Mouse (Mus musculus) retina, embryonic 14.5 days (tissue): ENCODE measurements at regions not wholly inside any gene's neighbourhood (a gene's known extent, or its start where the extent isn't known, plus 50 kb on each side); places are given as distances from the start of the nearest gene placed in this dataset.
A peak's percentile ranks its signal among the peaks of the same experiment; 100 is the strongest.

ENCODE experiments used
- DNase-seq: peaks from one replicate; pipeline ENCODE4 v3.0.0-alpha.2; 2015; ENCODE audit warnings: low spot score

DNA sequence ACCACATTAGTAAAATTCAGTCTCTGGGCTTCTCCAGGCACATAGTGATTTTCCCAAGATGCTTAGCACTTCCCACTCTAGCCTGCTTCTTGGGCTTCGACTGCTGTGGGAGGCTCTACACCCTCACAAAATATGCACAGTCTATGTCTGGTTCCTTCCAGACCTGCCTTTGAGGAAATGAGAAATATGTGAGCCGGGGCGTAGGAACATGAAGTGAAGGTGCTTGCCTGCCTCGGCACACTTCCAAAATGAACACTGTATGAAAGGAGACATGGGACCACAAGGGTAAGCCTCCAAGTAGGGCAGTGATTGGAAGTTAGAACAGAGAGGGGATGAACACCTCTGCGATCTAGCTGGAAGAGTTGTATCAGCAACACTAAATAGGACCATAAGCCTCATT lies 54.5 kb downstream of the Gm10260 start:
- DNase-seq: no peak

DNA sequence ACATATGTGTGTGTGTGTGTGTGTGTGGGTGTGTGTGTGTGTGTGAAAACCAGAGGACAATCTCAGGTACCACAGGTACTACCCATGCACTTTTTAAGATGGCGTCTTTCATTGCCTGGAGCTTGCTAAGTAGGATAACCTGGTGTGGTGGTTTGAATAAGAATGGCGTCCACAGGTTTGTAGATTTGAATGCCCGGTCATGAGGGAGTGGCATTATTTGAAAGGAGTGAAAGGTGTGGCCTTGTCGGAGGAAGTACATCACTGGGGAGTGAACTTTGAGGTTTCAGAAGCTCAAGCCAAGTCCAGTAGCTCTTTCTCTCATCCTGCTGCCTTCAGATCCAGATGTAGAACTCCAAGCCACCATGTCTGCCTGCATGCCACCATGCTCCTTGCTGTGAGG lies 55.9 kb downstream of the Gm10260 start:
- DNase-seq: no peak

DNA sequence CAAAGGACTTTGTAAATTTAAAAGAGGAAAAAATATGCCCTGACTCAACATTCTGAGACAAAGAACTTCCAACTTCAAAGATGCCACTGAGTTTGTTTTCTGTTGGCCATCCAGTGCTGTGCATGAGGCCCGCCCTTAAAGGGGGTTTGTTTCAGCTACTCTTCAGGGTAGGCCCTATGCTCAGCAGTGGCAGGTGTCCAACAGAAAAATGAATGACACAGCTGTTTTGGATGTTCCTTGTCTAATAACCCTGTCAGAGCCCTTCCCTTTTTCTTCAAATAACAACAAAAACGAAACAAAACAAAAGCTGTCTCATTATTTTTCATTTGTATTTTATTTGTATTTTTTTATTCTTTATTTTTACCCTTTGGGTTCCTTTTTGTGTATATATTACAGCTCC lies 61.5 kb downstream of the Gm10260 start:
- no peak for DNase-seq

DNA sequence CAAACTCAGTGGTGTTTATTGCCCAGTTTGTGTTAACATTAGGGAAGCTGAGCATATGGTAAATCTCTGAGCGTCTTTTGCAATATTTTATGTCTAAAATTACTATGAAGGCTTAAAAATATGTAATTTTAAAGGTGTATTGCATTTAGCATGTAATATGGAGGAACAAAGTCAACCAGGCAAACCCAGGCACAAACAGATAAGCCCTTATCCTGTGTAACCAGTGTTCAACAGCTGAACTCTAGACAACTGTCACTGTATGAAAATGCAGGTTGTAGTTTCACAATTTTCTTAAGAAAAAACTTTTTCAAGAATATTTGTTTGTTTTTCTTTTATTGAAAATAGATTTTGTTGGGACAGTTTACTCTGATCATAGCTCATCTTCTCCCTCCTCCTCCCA lies 62.1 kb downstream of the Gm10260 start:
- DNase-seq: no peak

DNA sequence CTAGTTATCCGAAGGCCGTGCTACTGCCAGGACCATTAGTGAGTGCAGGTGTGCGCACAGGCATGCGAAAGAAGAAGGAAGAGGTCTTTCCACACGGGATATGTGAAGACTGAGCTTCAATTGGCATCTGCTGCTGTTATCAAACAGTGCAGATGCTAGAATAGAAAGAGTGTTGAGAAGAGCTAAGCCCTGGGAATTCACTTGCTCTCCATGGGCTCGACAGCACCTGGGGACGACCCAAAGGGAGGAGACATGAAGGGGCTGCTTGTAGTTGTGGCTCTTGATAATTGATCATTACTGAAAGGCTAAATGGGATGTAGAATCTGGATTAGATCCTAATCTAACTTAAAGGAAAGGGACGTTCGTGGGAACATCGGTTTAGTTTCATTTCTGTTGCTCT lies 63.2 kb downstream of the Gm10260 start:
- DNase-seq: no peak

DNA sequence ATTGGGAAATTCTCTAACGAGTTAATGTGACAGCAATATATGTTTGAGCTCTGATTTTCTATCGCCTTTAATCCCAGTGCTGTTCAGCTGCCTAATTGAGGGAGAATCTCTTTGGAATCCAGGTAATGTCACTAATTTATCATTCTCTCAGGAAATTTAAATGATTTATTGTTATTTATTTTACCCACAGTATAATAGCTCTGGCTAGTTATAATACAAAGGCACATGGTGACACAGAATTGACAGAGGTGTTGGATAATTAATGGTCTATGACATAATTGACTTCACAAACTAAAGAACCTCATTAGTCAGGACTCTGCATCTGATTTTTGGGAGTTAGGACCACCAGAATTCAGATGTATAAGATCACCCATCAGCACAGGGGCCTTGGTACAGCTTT lies 65.4 kb downstream of the Gm10260 start:
- peak; percentile 11 for DNase-seq

DNA sequence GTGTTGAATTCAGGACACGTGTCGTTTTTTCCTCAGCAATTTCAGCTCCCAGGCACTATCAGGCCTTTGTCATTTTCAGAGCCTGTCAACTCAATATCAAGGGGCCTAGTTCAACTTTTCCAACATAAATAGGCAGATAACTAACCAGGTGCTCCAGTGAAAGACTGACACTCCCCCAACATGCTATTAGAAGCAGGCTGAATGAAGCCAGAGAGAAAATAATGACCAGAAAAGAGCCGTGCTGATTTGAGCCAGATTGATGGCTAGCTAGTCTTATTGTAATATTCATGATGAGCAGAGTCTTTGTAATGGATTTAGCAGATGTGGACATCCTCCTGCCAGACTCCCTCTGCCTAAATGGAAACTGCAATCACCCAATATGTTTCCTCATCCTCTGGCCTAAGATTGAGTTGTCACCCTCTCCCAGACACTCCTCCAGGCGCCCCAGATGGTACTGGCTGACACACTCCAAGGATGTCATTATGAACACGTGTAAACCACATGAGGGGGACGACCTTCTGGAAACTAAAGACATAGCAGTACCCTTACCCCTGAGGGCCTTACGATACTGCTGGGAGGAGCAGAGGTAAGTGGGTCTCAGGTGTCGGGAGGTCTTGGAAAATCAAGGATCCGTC lies 66.0 kb downstream of the Gm10260 start:
- peak; percentile 13 for DNase-seq

DNA sequence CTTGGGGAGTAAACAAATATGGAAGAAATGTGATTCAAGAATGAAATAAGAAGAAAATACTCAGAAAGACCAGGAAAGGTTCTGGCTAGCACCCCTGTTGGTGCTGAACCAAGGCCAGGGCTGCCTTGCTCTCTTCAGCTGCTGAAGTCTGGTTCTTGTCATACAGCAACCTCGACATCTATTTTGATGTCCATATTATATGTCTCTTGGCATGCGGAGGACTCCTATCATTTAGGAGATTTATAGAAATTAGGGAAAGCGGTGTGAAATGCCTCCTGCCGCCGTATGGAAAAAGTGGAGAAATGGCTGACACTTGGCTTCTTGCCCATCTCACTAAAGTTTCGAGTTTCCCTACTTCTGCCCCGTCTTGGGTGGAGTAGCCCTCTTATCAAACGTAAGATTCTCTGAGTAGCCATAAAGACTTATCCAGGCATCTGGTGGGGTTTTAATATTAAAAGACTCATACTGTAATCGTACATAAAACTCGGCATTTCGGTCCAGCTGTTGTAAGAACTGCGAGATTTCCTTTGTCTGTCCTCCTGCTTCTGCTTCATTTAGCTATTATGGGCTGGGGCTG lies 72.0 kb downstream of the Gm10260 start:
- no peak for DNase-seq

DNA sequence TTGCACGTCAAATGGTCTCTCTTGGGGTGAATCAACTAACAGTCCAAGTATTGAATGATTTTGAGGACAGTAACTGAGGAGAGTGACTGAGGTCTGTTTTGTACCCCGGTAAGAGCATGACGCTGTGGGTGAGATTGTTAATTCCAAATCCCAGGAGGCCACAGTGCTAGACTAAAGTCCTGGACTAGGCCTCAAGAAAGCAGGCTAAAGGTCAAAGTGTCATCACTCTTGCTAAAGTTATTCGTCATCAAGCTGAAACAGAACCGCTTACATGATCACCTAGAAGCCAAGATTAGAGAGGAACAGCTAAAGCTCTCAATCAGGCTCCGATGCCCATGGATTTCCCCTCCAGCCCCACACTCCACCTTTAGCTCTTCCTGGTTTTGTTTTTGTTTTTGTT lies 76.6 kb downstream of the Gm10260 start:
- no peak for DNase-seq

DNA sequence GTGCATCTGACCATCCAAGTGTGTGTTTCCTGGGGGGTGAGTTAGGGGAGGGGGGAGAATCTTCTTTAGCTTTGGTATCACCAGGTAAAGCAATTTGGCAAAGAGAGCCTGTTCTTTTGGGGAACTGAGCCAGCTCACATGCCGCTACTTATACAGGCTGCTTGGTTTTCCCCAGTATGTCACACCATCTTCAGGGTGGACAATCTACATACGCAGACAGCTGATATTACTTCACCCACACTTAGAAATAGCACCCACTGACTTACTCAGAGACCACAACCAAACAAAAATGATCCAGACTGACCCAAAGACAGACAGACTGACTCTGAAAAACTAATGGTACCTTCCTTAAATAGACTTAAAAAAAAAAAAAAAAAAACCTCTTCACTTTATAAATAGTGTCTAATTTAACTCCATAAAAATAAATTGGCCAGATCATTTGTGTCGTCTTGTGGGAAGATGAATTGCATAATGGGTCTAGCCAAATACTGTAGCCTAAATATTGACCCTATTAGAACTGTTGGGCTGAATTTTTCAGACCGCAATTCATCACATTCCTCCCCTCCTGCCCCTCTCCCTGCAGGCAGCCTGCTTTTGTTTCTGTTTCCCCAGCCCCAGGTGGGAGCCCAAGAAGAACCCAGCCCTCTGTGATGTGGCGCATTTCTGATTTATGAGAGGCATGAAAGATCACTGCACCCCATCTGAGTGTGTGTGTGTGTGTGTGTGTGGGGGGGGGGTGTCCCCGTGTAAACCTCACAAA lies 79.0 kb downstream of the Gm10260 start:
- DNase-seq: no peak

DNA sequence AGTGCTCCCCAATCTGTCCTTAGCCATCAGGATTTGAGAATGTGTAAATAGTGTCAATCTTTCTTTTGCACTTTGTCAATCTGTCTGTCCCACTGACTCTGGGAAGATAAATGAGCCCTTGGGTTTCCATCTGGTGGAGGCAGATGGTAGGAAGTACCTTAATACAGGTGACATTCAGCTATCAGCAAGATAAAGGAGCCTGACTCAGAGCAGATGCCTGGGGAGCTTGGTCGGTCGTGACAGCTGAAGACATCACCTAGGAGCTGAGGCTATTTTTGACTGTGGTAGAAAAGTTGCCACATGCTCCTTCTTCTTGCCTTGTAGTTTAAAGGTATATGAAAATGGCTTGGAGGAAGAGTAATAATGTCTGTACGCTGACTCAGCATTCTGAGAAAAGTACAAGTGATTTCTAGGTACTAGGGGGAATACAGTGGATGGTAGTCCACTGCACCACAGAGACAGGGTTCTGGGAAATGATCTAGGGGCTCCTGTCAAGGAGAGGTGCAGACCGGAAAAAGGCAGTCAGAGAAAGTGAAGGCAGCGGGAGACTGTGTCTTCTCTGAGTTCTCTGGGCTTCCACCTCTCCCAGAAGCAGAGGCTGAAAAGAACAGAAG lies 80.0 kb downstream of the Gm10260 start:
- DNase-seq: no peak

DNA sequence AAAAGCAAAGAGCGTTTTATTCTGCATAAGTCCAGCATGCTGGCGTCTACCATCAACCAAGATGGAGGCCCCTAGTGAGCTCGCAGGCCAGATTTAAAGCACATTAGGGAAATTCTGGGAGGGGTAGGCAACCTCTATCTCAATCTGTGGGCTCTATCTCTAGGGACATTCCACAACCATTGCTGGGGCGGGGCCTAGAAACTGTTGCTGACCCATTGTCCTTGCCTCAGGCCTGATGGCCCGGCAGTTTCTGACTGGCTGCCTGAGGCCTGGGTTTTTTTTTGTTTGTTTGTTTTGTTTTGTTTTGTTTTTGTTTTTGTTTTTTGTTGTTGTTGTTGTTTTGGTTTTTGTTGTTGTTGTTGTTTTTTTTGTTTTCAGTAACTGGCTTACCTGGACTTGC lies 81.4 kb downstream of the Gm10260 start:
- DNase-seq: no peak

DNA sequence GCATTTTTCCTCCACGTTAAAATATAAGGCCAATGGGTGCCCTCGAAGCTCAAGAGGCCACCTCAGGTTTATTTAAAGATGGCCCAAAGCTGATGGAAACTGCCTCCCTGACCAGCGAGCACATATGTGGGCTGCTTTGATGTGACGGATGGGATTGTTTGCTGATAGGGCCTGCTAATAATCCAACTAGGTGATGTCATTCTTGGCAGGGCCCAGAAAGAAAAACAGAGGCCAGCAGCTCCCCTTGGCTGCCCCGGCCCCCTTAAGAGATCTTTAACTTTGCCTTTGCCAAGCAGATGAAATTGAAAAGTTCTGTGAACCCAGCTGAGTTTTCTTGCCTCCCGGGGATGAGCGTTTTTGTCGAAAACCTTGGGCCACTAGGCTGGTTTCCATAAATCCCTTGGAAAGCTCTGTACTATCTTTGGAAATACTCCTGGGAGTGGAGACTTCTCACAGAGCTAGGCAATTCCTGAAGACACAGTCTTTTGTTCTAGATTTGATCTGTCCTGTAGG lies 83.8 kb downstream of the Gm10260 start:
- no peak for DNase-seq

DNA sequence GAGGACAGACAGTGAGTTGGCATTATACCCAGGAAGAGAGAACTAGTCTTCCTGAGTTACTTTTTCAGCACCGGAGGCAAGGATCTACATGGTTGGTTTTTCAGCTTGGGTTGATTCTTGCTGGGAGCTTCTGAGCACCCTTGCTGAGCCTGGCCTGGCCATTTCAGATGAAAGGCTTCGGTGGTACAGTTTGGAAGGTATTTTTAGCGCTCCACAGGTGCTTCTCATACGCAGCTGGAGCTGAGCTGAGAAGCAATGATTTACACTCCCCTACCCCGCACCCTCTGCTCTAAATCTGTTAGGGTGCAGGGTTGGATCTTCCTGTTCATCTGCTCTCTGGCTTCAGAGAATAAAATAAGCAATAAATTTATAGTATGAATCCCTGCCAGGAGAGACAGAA lies 87.3 kb downstream of the Gm10260 start:
- DNase-seq: no peak

DNA sequence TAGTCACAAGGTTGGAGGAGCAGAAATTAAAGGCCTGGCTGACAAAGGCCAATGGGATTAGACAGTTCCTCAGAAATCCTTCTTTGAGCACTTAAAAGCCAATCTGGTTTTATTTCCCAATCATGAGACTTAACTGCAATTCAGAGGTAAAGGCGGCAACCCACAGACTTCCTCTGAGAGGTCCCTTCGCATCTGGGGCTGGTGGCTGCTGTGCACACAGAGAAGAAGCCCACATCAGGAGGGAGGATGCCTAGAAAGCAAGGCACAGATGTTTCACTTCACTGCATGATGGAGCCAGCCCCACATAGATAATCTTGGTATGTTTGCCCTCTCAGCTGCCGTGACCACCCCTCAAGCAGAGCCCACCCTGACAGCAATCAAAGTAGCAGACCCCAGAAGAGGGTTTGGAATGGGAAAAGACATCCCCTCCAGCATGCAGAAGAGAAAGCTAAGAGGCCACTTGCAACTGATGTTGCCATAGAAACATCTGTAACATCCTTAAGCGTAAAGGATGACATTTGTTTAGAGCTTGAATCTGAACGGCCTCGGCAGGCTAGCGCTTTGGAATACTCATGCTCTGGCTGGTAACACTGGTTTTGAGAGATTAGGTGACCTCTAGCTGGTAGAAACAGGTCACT lies 88.3 kb downstream of the Gm10260 start:
- no peak for DNase-seq

DNA sequence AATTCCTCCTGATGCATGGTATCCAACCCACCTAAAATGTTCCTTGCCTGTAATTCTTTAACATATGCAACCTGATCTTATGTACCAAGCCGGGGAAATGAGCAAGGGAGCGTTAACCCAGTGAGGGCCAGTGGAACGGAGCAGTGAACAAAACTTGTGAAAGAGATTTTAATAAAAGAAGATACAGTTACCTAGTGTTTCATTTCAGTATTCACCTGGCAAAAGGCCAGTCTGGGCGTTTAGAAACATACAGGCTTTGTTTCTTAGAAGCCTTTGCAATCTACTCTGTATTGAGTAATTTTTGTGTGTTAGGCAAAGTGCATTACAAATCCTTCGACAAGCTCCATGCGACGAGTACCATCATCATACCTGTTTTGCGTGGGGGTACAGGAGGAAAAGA lies 91.1 kb downstream of the Gm10260 start:
- DNase-seq: no peak

DNA sequence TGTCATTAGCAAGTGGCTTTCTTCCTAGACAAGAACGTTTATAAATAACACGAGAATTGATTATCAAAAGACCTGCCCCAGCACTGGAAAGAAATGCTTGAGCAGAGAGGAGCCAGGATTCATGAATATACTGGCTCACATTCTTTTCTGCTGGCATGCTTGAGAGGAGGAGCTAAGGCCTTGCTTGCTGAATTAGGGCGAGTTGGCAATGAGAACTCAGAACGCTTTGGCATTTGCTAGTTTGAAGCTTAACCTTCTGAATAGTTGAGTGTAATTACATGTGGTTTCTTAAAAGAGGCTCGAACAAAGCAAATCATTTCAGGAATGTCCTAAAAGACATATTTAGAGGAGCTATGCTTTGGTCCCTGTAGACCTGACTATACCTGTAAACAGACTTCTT lies 91.5 kb downstream of the Gm10260 start:
- DNase-seq: no peak

DNA sequence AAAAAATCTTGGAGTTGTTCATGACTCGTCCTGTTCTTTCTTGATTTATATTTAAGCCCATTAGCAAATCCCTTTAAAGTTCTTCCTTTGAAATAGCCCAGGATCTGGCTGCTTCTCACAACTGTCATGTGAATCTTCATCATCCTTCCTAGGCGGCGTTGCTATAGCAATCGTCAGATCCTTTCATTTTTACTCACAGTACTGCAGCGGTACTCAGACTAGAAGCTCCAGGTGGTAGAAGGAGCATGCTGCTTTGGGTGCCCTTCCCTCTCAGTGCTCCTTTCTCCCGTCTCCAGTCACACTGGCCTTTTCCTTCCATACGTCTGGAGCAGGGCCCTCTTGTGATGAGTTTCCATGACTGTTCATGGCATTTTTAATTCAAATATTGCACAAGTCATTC lies 93.1 kb downstream of the Gm10260 start:
- no peak for DNase-seq

DNA sequence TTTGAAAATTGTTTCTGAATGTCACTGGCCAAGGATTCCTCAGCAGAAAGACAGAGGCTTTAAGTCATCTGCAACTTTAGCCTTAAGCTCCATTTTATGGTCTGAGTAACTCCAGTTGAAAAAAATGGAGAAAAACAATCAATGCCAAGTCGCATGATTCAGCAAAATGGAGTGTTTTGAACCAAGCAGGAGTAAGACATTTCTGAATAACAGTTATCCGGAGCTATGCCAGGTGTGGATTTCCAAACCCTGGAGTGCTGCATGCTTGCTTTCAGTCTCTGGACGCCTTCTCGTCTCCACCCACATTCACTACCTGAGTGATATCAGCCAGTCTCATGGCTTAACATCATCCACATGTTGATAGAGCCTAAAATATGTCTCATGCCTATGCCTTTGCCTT lies 93.7 kb downstream of the Gm10260 start:
- no peak for DNase-seq

DNA sequence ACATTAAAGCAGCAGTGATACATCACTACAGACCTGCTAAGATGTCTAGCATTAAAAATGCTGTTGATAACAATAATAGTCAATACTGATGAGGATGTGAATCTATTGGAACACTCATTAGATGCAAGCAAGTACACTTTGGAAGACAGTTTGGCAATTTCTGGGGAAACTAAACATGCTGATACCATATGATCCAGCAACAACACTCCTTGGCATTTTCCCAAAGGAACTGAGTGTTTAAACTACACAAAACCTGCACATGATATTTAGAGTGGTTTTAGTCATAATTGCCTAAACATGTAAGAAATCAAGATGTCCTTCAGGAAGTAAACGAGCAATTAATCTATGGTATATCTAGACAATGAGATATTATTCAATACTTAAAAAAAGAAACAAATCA lies 95.2 kb downstream of the Gm10260 start:
- no peak for DNase-seq

DNA sequence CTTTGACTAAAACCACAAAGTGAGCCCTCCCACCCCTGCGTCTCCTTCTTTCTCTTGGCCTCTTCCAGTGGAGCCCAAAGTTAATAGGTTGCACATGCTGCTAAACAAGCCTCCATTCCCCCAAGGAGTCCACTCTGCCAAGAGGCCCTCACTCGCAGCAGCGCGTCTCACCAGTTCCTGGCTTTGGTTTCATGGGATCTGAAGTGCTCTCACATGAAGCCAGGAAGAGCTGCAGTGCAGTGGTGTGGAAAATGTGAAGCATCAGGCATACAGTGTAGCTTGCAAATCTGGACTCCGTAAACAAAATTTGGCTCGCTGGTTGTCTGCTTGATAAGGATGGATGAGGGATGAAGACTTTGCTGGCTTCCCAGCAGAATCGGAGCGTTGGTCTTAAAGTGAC lies 97.7 kb downstream of the Gm10260 start:
- no peak for DNase-seq

DNA sequence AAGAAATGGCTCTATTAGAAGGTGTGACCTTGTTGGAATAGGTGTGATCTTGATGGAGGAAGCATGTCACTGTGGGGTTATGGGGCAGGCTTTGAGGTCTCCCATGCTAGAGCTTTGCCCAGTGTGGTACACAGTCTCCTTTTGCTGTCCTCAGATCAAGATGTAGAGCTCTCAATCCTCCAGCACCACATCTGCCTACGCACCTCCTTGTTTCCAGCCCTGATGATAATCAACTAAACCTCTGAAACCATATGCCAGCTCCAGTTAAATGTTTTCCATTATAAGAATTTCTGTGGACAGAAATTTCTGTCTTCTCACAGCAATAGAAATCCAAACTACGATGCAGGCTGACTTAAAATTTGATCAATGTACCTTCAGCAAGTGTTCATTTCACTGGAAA lies 103.8 kb downstream of the Gm10260 start:
- no peak for DNase-seq

DNA sequence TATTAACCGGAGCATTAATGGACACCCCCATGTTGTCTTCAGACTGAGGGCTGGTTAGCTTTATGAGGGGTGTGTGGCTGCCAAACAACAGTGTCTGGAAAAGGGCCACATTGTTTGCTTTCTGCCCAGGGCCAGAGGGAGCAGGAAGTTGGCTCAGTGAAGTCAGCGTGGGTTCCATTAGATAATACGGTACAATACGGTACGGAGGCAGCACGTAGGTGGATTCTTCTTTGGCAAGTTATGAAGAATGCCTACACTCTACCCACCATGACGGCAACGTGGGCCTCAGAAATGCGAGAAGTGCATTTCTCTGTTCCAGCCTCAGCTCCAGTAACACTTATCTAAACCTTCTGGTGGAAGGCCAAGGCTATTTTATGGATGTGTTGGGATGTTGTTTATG lies 108.2 kb downstream of the Gm10260 start:
- no peak for DNase-seq
